ENCODE assay signal across 14 mouse cellular contexts in the genomic region with DNA sequence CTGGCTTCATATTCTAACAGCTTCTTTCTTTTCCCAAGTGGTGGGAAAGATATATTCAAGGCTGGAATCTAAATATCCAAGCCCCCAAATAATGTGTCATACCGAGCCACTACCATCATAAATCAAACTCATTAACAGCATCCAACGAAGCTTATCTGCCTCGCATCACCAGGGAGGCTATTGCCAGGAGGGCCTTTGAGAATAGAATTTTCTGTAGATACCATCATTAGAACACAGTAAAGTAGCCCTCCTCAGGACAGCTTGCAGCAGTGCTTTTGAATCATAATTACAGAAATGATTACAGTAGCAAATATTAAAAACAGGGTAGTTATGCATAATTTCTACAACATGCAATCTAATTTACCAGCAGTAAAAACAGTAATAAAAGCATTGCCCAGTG.
"Had no signal": no experiment of that assay in that cellular context is flagged by ENCODE, and none has a peak within 500 bp of the region (broad histone marks: within the 10 kb centered on the region; RNA-seq: fewer than 3 reads in every experiment).

No protein-coding gene starts in this region.

- H3K9ac ChIP-seq: limb, embryonic 15.5 days; liver, embryonic 12.5 days; lung, embryonic 14.5 days had no signal

- H3K4me2 ChIP-seq: limb, embryonic 15.5 days; liver, embryonic 12.5 days; lung, embryonic 14.5 days; midbrain, embryonic 11.5 days had no signal

- H3K4me3 ChIP-seq: limb, embryonic 15.5 days; liver, embryonic 12.5 days; megakaryocyte, embryonic 14.5 days had no signal

- DNase-seq: kidney, adult 11 months; kidney, adult 9 months; kidney, postnatal 4 days; lung, embryonic 14.5 days; lung, postnatal 10 days; right cerebral cortex, postnatal 25 days; thymus, postnatal 4 days had no signal

- ATAC-seq: liver, embryonic 12.5 days had no signal

- H3K27me3 ChIP-seq: limb, embryonic 15.5 days; liver, embryonic 12.5 days; megakaryocyte, embryonic 14.5 days had no signal

- H3K27ac ChIP-seq: kidney, postnatal 0 days; limb, embryonic 15.5 days; liver, embryonic 12.5 days; macrophage; stomach, postnatal 0 days had no signal

- H3K9me3 ChIP-seq: limb, embryonic 15.5 days; liver, embryonic 12.5 days; megakaryocyte, embryonic 14.5 days had no signal

- H3K36me3 ChIP-seq: limb, embryonic 15.5 days; liver, embryonic 12.5 days had no signal

- H3K4me1 ChIP-seq: limb, embryonic 15.5 days; liver, embryonic 12.5 days; megakaryocyte, embryonic 14.5 days had no signal
